Mouse (Mus musculus): ENCODE measurements around the gene Insl5. TPM values are rescaled to one million over a fixed set of nuclear protein-coding genes. Genes with fewer than 3 reads are reported as not detected.

Insl5 gene
- total RNA-seq (2023), result not detected

DNA sequence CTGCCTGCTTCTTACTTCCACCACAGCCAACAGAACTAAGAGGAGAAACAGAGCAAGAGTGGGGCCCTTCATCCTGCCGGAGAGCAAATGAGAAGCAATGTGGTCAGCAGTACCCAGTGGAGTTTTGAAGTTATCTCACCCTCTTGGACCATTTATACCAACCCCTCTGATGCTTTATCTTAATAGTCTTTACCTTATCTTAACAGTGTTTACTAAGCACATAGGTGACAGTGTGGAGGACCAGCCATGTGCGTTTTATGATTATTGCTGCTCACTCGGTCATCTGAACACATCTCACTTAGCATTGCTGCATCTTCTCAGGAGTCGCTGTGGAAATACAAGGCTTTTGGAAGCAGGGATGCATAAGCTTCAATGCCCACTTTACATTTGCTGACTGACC, at the start of gene Insl5:
Gene Insl5 (minus strand): TSS at position 222 of the 400 bp plus-strand sequence.

DNA sequence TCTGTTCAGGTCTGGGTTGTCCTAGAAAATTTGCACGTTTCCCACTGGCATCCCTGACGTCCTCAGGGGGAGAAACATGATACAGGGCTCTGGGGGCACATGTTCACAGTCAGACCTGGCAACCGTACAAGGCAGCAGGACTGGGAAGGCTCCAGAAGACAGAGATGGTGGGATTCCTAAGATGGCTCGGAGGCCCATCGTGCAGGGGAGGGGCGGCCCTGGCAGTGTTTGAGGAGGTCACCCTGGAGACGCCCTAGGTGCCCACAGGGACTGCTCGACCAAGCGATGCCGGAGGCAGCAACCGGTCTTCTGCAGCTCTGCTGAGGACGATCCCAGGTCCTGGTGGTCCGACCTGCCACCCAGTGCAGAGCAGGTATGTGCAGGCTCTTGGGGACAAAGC, 48.2 kb downstream of the Insl5 start, which contains the start of gene Tctex1d1:
Gene Tctex1d1 (plus strand): TSS at position 167 of the 400 bp plus-strand sequence.

Other genes starting within 250 kb of the Insl5 start
- gene Tctex1d1, start 48.2 kb downstream of the Insl5 start, total RNA-seq (2023), result not detected
- 106 TPM for gene Mier1, start 87.5 kb upstream of the Insl5 start, total RNA-seq (2023)
- gene Wdr78, start 87.7 kb upstream of the Insl5 start, total RNA-seq (2023), result 8.5 TPM
- gene Slc35d1, start 188.3 kb upstream of the Insl5 start, total RNA-seq (2023), result 32.1 TPM